19 mouse cellular contexts compared by ENCODE assay signal in genomic region chr8:106521845-106522244, GRCm38 (mm10). TPM values are rescaled to one million over a fixed set of nuclear protein-coding genes. Genes with fewer than 3 reads are reported as not detected.
DNase-seq lines count a peak whose midpoint lies in the region; ATAC-seq and TF ChIP-seq lines count a peak whose summit lies in the region.
"Had no signal": no experiment of that assay in that cellular context is flagged by ENCODE, and none has a peak within 500 bp of the region (broad histone marks: within the 10 kb centered on the region; RNA-seq: fewer than 3 reads in every experiment).

No protein-coding gene starts in this region.

- no peak for TF ChIP-seq CTCF in liver, adult 2 months (IDR thresholded peaks at IDR 0.05; ENCODE audit: low read depth, low read length)
- no peak for TF ChIP-seq CTCF in left cerebral cortex, adult 2 months (IDR thresholded peaks at IDR 0.05)

- no peak for TF ChIP-seq POLR2A in liver, adult 2 months (IDR thresholded peaks at IDR 0.05; ENCODE audit: extremely low read depth, insufficient read depth, low read length)

- no peak overlapping the region; the same call in none of the 2 replicates for H3K4me2 ChIP-seq in heart, embryonic 14.5 days (ENCODE audit: low read length)
- H3K4me2 ChIP-seq in embryonic facial prominence, embryonic 15.5 days (replicated peaks), result no peak overlapping the region
- H3K4me2 ChIP-seq in stomach, embryonic 14.5 days (replicated peaks; ENCODE audit: low read depth, low read length), result no peak overlapping the region
- no peak overlapping the region for H3K4me2 ChIP-seq in forebrain, embryonic 16.5 days (ENCODE audit: low read length)
- H3K4me2 ChIP-seq: hindbrain, embryonic 14.5 days; liver, embryonic 11.5 days; midbrain, embryonic 13.5 days had no signal

- H3K27me3 ChIP-seq in heart, embryonic 14.5 days (ENCODE audit: control insufficient read depth, insufficient read depth, low read length), result no peaks in the 10 kb centered on the region
- no peaks in the 10 kb centered on the region for H3K27me3 ChIP-seq in liver, adult 2 months (ENCODE audit: control insufficient read depth, insufficient read depth, low read length)
- H3K27me3 ChIP-seq in embryonic facial prominence, embryonic 15.5 days, result no peaks in the 10 kb centered on the region
- H3K27me3 ChIP-seq in stomach, embryonic 14.5 days (ENCODE audit: control insufficient read depth, insufficient read depth, low read length), result no peaks in the 10 kb centered on the region
- no peaks in the 10 kb centered on the region for H3K27me3 ChIP-seq in forebrain, embryonic 16.5 days (replicated peaks; ENCODE audit: control insufficient read depth, insufficient read depth, low read length)
- H3K27me3 ChIP-seq: midbrain, embryonic 13.5 days had no signal

- DNase-seq in heart, postnatal 4 days, result no peak
- DNase-seq in liver, adult 2 months (ENCODE audit: extremely low read depth, low read depth, low spot score), result peak; percentile 7
- DNase-seq in liver, result no peak
- DNase-seq in left cerebral cortex, adult 2 months (ENCODE audit: extremely low spot score in 1 of 2, low spot score in 2 of 2), result no peak
- DNase-seq: cerebellum, postnatal 36 days; gastrocnemius, postnatal 14 days; layer of hippocampus, postnatal 36 days; lung, postnatal 36 days; right cerebral cortex, postnatal 25 days; thymus, postnatal 36 days had no signal

- intact Hi-C loops in left cerebral cortex, adult 2 months (cut with DNase I), result no loop called here

- 30% methylated on average over 9 of the region's 9 CpGs for WGBS in heart, embryonic 14.5 days
- 79% methylated on average over 9 of the region's 9 CpGs for WGBS in liver, adult 2 months
- WGBS in embryonic facial prominence, embryonic 15.5 days, result 24% methylated on average over 9 of the region's 9 CpGs
- 21% methylated on average over 9 of the region's 9 CpGs for WGBS in stomach, embryonic 14.5 days
- 81% methylated on average over 9 of the region's 9 CpGs for WGBS in forebrain, embryonic 16.5 days

- H3K27ac ChIP-seq in heart, embryonic 14.5 days (replicated peaks in 1 of 2; ENCODE audit: control insufficient read depth in 1 of 2, insufficient read depth in 1 of 2, low read depth in 2 of 2, low read length in 2 of 2), result peak overlapping the region; percentile 40 to 63
- H3K27ac ChIP-seq in liver, adult 2 months (replicated peaks; ENCODE audit: insufficient read depth, low read depth, low read length), result no peak overlapping the region
- peak overlapping the region; percentile 65 for H3K27ac ChIP-seq in embryonic facial prominence, embryonic 15.5 days (replicated peaks)
- H3K27ac ChIP-seq in stomach, embryonic 14.5 days (ENCODE audit: low read length), result peak overlapping the region; percentile 81
- H3K27ac ChIP-seq in forebrain, embryonic 16.5 days (ENCODE audit: low read length), result no peak overlapping the region
- no peak overlapping the region for H3K27ac ChIP-seq in left cerebral cortex, adult 2 months
- H3K27ac ChIP-seq: hindbrain, embryonic 14.5 days; midbrain, embryonic 13.5 days had no signal

- H3K36me3 ChIP-seq in heart, embryonic 14.5 days (ENCODE audit: control insufficient read depth, insufficient read depth, low read length), result peaks cover 18% of the 10 kb centered on the region; the same call in 1 of the 2 replicates
- no peaks in the 10 kb centered on the region for H3K36me3 ChIP-seq in liver, adult 2 months (ENCODE audit: control insufficient read depth, insufficient read depth, low read length)
- no peaks in the 10 kb centered on the region for H3K36me3 ChIP-seq in embryonic facial prominence, embryonic 15.5 days
- no peaks in the 10 kb centered on the region; the same call in 1 of the 2 replicates for H3K36me3 ChIP-seq in stomach, embryonic 14.5 days (ENCODE audit: control insufficient read depth, insufficient read depth, low read length)
- no peaks in the 10 kb centered on the region for H3K36me3 ChIP-seq in forebrain, embryonic 16.5 days (ENCODE audit: control insufficient read depth, insufficient read depth)
- H3K36me3 ChIP-seq: midbrain, embryonic 13.5 days had no signal

- no peaks in the 10 kb centered on the region for H3K79me2 ChIP-seq in liver, adult 2 months (ENCODE audit: control insufficient read depth, insufficient read depth, low read length)

- peaks cover 32 to 67% of the 10 kb centered on the region in 2 experiments for H3K4me1 ChIP-seq in heart, embryonic 14.5 days (ENCODE audit: control insufficient read depth in 2 of 2, insufficient read depth in 2 of 2, low read length in 2 of 2)
- no peaks in the 10 kb centered on the region for H3K4me1 ChIP-seq in liver, adult 2 months (ENCODE audit: control insufficient read depth, insufficient read depth, low read length)
- peaks cover 26% of the 10 kb centered on the region for H3K4me1 ChIP-seq in embryonic facial prominence, embryonic 15.5 days
- peaks cover 30% of the 10 kb centered on the region for H3K4me1 ChIP-seq in stomach, embryonic 14.5 days (ENCODE audit: control insufficient read depth, insufficient read depth, low read length)
- no peaks in the 10 kb centered on the region for H3K4me1 ChIP-seq in forebrain, embryonic 16.5 days (replicated peaks; ENCODE audit: control insufficient read depth, insufficient read depth, low read length)
- H3K4me1 ChIP-seq: midbrain, embryonic 13.5 days had no signal

- no peak for ATAC-seq in heart, embryonic 14.5 days (ENCODE audit: insufficient number of reproducible peaks, insufficient read depth, low FRiP score, low read depth)
- no peak for ATAC-seq in embryonic facial prominence, embryonic 15.5 days (ENCODE audit: insufficient number of reproducible peaks, low FRiP score, low TSS enrichment, low read depth)
- ATAC-seq in stomach, embryonic 14.5 days (ENCODE audit: insufficient number of reproducible peaks, insufficient read depth, low FRiP score, low read depth), result peak; percentile 65; the same call in 1 of the 2 replicates
- ATAC-seq in forebrain, embryonic 16.5 days, result no peak
- ATAC-seq: activated CD4-positive, CD25-positive, alpha-beta regulatory T cell, adult 4 months; CD4-positive, CD25-positive, alpha-beta regulatory T cell, adult 4 months; midbrain, embryonic 13.5 days had no signal

- H3K9ac ChIP-seq in heart, embryonic 14.5 days (ENCODE audit: low read length), result no peak overlapping the region
- no peak overlapping the region for H3K9ac ChIP-seq in liver, adult 2 months (ENCODE audit: low read depth, low read length)
- no peak overlapping the region for H3K9ac ChIP-seq in embryonic facial prominence, embryonic 15.5 days
- H3K9ac ChIP-seq in stomach, embryonic 14.5 days (replicated peaks; ENCODE audit: low read depth, low read length), result no peak overlapping the region
- no peak overlapping the region for H3K9ac ChIP-seq in forebrain, embryonic 16.5 days (replicated peaks; ENCODE audit: low read depth, low read length)
- H3K9ac ChIP-seq: hindbrain, embryonic 14.5 days; midbrain, embryonic 13.5 days had no signal

- no peak overlapping the region for H3K4me3 ChIP-seq in heart, embryonic 14.5 days (ENCODE audit: control insufficient read depth in 1 of 2, insufficient read depth in 1 of 2, low read depth in 1 of 2, low read length in 2 of 2)
- H3K4me3 ChIP-seq in liver, adult 2 months (ENCODE audit: insufficient read depth, low read depth, low read length), result no peak overlapping the region
- H3K4me3 ChIP-seq in embryonic facial prominence, embryonic 15.5 days (replicated peaks), result no peak overlapping the region
- no peak overlapping the region for H3K4me3 ChIP-seq in stomach, embryonic 14.5 days (ENCODE audit: low read depth, low read length)
- H3K4me3 ChIP-seq in forebrain, embryonic 16.5 days (replicated peaks; ENCODE audit: low read length), result no peak overlapping the region
- no peak overlapping the region for H3K4me3 ChIP-seq in left cerebral cortex, adult 2 months
- H3K4me3 ChIP-seq: midbrain, embryonic 13.5 days had no signal

- H3K9me3 ChIP-seq in heart, embryonic 14.5 days (ENCODE audit: control insufficient read depth, low read length), result no peaks in the 10 kb centered on the region
- H3K9me3 ChIP-seq in embryonic facial prominence, embryonic 15.5 days (replicated peaks), result no peaks in the 10 kb centered on the region
- H3K9me3 ChIP-seq in stomach, embryonic 14.5 days (ENCODE audit: control insufficient read depth, low read depth, low read length), result no peaks in the 10 kb centered on the region
- H3K9me3 ChIP-seq in forebrain, embryonic 16.5 days (ENCODE audit: control insufficient read depth, low read length), result no peaks in the 10 kb centered on the region
- H3K9me3 ChIP-seq: midbrain, embryonic 13.5 days had no signal

RNA-seq across cellular contexts. Expression of gene Cdh3, which starts 11.2 kb away (rescaled TPM):
- polyA plus RNA-seq in heart, embryonic 14.5 days (2014; fragmentation: Nextera tagmentation; extraction: Ambion mirVana), result 9.2 and 15.0 TPM in 2 replicates
- total RNA-seq in heart, postnatal 4 days (2021), result 1 to 10 TPM; 8.1 to 9.0 TPM
- total RNA-seq in liver, adult 2 months (2014; rRNA removed), result 0.09 and 0.13 TPM in 2 replicates
- 0.16 and 0.30 TPM in 2 replicates for polyA plus RNA-seq in liver, adult 2 months (2012; rRNA removed)
- 23.0 and 24.5 TPM in 2 replicates for polyA plus RNA-seq in embryonic facial prominence, embryonic 15.5 days (2015; fragmentation: Nextera tagmentation; extraction: Ambion mirVana)
- polyA plus RNA-seq in stomach, embryonic 14.5 days (2014; fragmentation: Nextera tagmentation; extraction: Ambion mirVana), result 18.1 and 18.4 TPM in 2 replicates
- 0.91 and 1.2 TPM in 2 replicates for polyA plus RNA-seq in forebrain, embryonic 16.5 days (2015; fragmentation: Nextera tagmentation; extraction: Ambion mirVana)
- total RNA-seq in left cerebral cortex, adult 2 months (2021), result under 1 TPM; 0.33 to 0.45 TPM
- polyA plus RNA-seq: activated CD4-positive, CD25-positive, alpha-beta regulatory T cell, adult 4 months; CD4-positive, CD25-positive, alpha-beta regulatory T cell, adult 4 months had no signal

RNA-seq across cellular contexts. Expression of gene 6030452D12Rik, which starts 21.5 kb away (rescaled TPM):
- polyA plus RNA-seq in heart, embryonic 14.5 days (2014; fragmentation: Nextera tagmentation; extraction: Ambion mirVana), result not detected in 2 replicates
- total RNA-seq in heart, postnatal 4 days (2021), result not detected
- total RNA-seq in liver, adult 2 months (2014; rRNA removed), result not detected in 2 replicates
- not detected in 2 replicates for polyA plus RNA-seq in liver, adult 2 months (2012; rRNA removed)
- not detected in 2 replicates for polyA plus RNA-seq in embryonic facial prominence, embryonic 15.5 days (2015; fragmentation: Nextera tagmentation; extraction: Ambion mirVana)
- polyA plus RNA-seq in stomach, embryonic 14.5 days (2014; fragmentation: Nextera tagmentation; extraction: Ambion mirVana), result not detected in 2 replicates
- not detected in 2 replicates for polyA plus RNA-seq in forebrain, embryonic 16.5 days (2015; fragmentation: Nextera tagmentation; extraction: Ambion mirVana)
- not detected for total RNA-seq in left cerebral cortex, adult 2 months (2021)
- total RNA-seq: gastrocnemius, postnatal 14 days; layer of hippocampus, postnatal 36 days had no signal
- polyA plus RNA-seq: activated CD4-positive, CD25-positive, alpha-beta regulatory T cell, adult 4 months; CD4-positive, CD25-positive, alpha-beta regulatory T cell, adult 4 months; hindbrain, embryonic 14.5 days; liver, embryonic 11.5 days; midbrain, embryonic 13.5 days had no signal

RNA-seq across cellular contexts. Expression of gene Gm10073, which starts 51.4 kb away (rescaled TPM):
- 7.3 and 9.3 TPM in 2 replicates for polyA plus RNA-seq in heart, embryonic 14.5 days (2014; fragmentation: Nextera tagmentation; extraction: Ambion mirVana)
- 100 to 1,000 TPM; 125 to 128 TPM for total RNA-seq in heart, postnatal 4 days (2021)
- 11.3 and 12.4 TPM in 2 replicates for total RNA-seq in liver, adult 2 months (2014; rRNA removed)
- 64.6 and 78.5 TPM in 2 replicates for polyA plus RNA-seq in liver, adult 2 months (2012; rRNA removed)
- polyA plus RNA-seq in embryonic facial prominence, embryonic 15.5 days (2015; fragmentation: Nextera tagmentation; extraction: Ambion mirVana), result 11.1 and 22.1 TPM in 2 replicates
- 10.0 and 14.0 TPM in 2 replicates for polyA plus RNA-seq in stomach, embryonic 14.5 days (2014; fragmentation: Nextera tagmentation; extraction: Ambion mirVana)
- 7.9 and 9.2 TPM in 2 replicates for polyA plus RNA-seq in forebrain, embryonic 16.5 days (2015; fragmentation: Nextera tagmentation; extraction: Ambion mirVana)
- 10 to 100 TPM; 76.6 to 90.7 TPM for total RNA-seq in left cerebral cortex, adult 2 months (2021)

Comparison
In these comparisons a context has a peak if more than half of its experiments do, and no peak if none do; other contexts are left out.
1. H3K27ac ChIP-seq: peak in heart, embryonic 14.5 days (2 of 2), embryonic facial prominence, embryonic 15.5 days (single experiment) and stomach, embryonic 14.5 days (single experiment); none in liver, adult 2 months (single experiment), forebrain, embryonic 16.5 days (single experiment) and left cerebral cortex, adult 2 months (single experiment).